Comparison of ENCODE assay signal across 7 mouse cellular contexts in the genomic region with DNA sequence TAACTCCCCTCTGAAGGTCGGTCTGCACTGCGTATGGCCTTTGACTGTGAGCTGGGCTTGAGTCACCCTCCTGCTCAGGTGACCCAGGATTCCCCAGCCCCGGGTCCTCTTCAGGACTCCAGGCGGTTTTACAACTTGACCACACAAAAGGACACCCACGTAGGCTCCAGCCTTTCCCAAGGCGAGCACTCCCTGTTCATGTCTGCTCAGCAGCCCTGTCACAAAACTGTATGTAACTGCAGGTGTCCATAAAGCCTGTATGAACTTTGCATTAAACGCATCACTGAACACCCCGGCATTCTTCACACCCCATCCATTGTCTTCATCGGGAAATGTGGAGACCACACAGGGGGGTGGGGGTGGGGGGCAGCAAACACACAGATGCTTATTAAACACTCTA. TPM values are rescaled to one million over a fixed set of nuclear protein-coding genes. Genes with fewer than 3 reads are reported as not detected.
DNase-seq lines count a peak whose midpoint lies in the region; ATAC-seq lines count a peak whose summit lies in the region.

No protein-coding gene starts in this region.

- peak overlapping the region; percentile 93 for H3K9ac ChIP-seq in hindbrain, embryonic 11.5 days (ENCODE audit: low read depth, low read length)
- peak overlapping the region; percentile 86 for H3K9ac ChIP-seq in midbrain, embryonic 12.5 days (replicated peaks)

- 0 out of 2 replicates have a peak, but pooled peaks cover 2% of the 10 kb centered on the region for H3K4me1 ChIP-seq in hindbrain, embryonic 11.5 days (replicated peaks; ENCODE audit: control insufficient read depth, insufficient read depth, low read length)
- H3K4me1 ChIP-seq in midbrain, embryonic 12.5 days = peaks cover 15% of the 10 kb centered on the region

- H3K9me3 ChIP-seq in hindbrain, embryonic 11.5 days (ENCODE audit: control insufficient read depth, low read length) = no peaks in the 10 kb centered on the region
- H3K9me3 ChIP-seq in midbrain, embryonic 12.5 days = no peaks in the 10 kb centered on the region

- ATAC-seq in hindbrain, embryonic 11.5 days (ENCODE audit: low FRiP score) = peak; percentile 20; the same call in 1 of the 2 replicates
- ATAC-seq in midbrain, embryonic 12.5 days (ENCODE audit: low FRiP score, low read depth) = 0 out of 2 replicates have a peak, but pooled peaks have one; percentile 11

- peak; percentile 44 for DNase-seq in ES-CJ7 (ENCODE audit: low read depth, low spot score)
- peak; percentile 26 for DNase-seq in Muller cell, postnatal 12 days (ENCODE audit: inconsistent ontology term)
- peak; percentile 48 for DNase-seq in hindbrain, embryonic 11.5 days (ENCODE audit: low spot score)
- no peak for DNase-seq in thymus, postnatal 10 days (ENCODE audit: low spot score in 2 of 2)
- DNase-seq in cerebellum, adult 9-11 months = no peak
- DNase-seq in frontal cortex, postnatal 14 days (ENCODE audit: low spot score in 2 of 2) = no peak

- H3K4me2 ChIP-seq in hindbrain, embryonic 11.5 days (replicated peaks; ENCODE audit: low read depth, low read length) = peak overlapping the region; percentile 74
- peak overlapping the region; percentile 65 for H3K4me2 ChIP-seq in midbrain, embryonic 12.5 days (replicated peaks)

- no peaks in the 10 kb centered on the region for H3K27me3 ChIP-seq in hindbrain, embryonic 11.5 days (ENCODE audit: control insufficient read depth, insufficient read depth, low read length)
- H3K27me3 ChIP-seq in midbrain, embryonic 12.5 days = no peaks in the 10 kb centered on the region

- H3K36me3 ChIP-seq in hindbrain, embryonic 11.5 days (ENCODE audit: control insufficient read depth, insufficient read depth, low read length) = no peaks in the 10 kb centered on the region
- H3K36me3 ChIP-seq in midbrain, embryonic 12.5 days = 0 out of 2 replicates have a peak, but pooled peaks cover 3% of the 10 kb centered on the region

- 8% methylated on average over 9 of the region's 9 CpGs for WGBS in hindbrain, embryonic 11.5 days
- 8% methylated on average over 9 of the region's 9 CpGs for WGBS in midbrain, embryonic 12.5 days

- peak overlapping the region; percentile 67 for H3K4me3 ChIP-seq in hindbrain, embryonic 11.5 days (ENCODE audit: low read depth, low read length)
- H3K4me3 ChIP-seq in midbrain, embryonic 12.5 days = peak overlapping the region; percentile 79

- H3K27ac ChIP-seq in hindbrain, embryonic 11.5 days (ENCODE audit: low read depth, low read length) = no peak overlapping the region
- peak overlapping the region; percentile 92 for H3K27ac ChIP-seq in midbrain, embryonic 12.5 days (replicated peaks)

RNA-seq across cellular contexts. Expression of a gene that starts 1.2 kb away (rescaled TPM):
- 15.8 and 26.5 TPM in 2 replicates for polyA plus RNA-seq in hindbrain, embryonic 11.5 days (2014; fragmentation: Nextera tagmentation; extraction: Ambion mirVana)
- 30.1 and 32.3 TPM in 2 replicates for polyA plus RNA-seq in midbrain, embryonic 12.5 days (2016; fragmentation: Nextera tagmentation; extraction: Ambion mirVana)

RNA-seq across cellular contexts. Expression of a gene that starts 51.2 kb away (rescaled TPM):
- 42.5 and 43.1 TPM in 2 replicates for polyA plus RNA-seq in hindbrain, embryonic 11.5 days (2014; fragmentation: Nextera tagmentation; extraction: Ambion mirVana)
- 31.8 and 32.8 TPM in 2 replicates for polyA plus RNA-seq in midbrain, embryonic 12.5 days (2016; fragmentation: Nextera tagmentation; extraction: Ambion mirVana)

Comparison
In these comparisons a context has a peak if more than half of its experiments do, and no peak if none do; other contexts are left out.
1. DNase-seq: peak in ES-CJ7 (single experiment), Muller cell, postnatal 12 days (single experiment) and hindbrain, embryonic 11.5 days (single experiment); none in thymus, postnatal 10 days (0 of 2), cerebellum, adult 9-11 months (single experiment) and frontal cortex, postnatal 14 days (0 of 2).